Mouse (Mus musculus) kidney, adult 11 months (tissue): Measurements from ENCODE around the gene Mapk1.
A peak's percentile ranks its signal among the peaks of the same experiment; 100 is the strongest.
"Not testable (repeated sequence)": the region's sequence is repeated elsewhere in the genome, so short reads cannot be mapped to it uniquely, and the experiment has no call there.

Source experiments
- DNase-seq: peaks from one replicate; pipeline ENCODE4 v3.0.0; 2022

Mapk1 gene

DNA sequence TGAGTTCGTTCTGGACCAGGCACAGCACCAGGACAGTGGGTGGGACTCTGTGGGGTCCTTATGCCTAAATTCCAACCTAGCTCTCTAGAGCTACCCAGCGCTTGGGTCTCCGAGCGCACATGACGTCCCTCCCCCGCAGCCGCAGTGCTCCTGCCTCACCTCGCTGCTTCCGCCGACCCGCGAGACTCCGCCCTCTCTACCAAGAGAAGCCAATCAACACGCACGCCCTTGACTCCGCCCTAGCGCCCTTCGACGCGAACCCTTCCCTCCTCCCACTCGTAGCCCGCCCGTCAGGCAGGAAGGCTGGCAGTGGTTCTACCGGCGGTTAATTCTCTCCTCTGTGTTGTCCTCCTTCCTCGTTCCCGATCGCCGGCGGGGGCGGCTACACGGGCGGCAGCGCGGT lies at the start of gene Mapk1:
Gene Mapk1 (plus strand): TSS at position 252 of the 403 bp plus-strand sequence.
- DNase-seq: peak; percentile 94

GRCm38 (mm10) chr16:16939543-16939942 lies 43.6 kb upstream of the Mapk1 start:
- DNase-seq: no peak

GRCm38 (mm10) chr16:16941078-16941477 lies 42.1 kb upstream of the Mapk1 start:
- DNase-seq: no peak

GRCm38 (mm10) chr16:16958575-16958974 lies 24.6 kb upstream of the Mapk1 start:
- DNase-seq: no peak

DNA sequence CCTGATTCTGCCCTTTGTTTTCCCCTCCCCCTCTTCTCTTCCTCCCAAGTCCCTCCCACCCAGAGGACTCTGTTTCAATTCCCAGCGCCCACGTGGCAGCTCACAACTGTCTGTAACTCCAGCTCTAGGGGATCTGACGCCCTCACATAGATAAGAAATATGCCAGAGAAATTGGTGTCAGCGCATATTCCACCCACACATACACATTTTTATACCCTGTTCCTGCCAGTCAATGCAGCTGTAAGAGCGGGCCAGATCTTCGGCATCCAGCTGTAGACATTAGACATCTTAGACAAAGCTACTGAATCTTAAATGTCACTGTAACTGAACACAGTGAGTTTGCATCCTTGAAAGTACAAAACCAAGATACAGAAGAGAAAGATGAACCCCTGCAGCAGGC lies 23.3 kb upstream of the Mapk1 start:
- DNase-seq: no peak

DNA sequence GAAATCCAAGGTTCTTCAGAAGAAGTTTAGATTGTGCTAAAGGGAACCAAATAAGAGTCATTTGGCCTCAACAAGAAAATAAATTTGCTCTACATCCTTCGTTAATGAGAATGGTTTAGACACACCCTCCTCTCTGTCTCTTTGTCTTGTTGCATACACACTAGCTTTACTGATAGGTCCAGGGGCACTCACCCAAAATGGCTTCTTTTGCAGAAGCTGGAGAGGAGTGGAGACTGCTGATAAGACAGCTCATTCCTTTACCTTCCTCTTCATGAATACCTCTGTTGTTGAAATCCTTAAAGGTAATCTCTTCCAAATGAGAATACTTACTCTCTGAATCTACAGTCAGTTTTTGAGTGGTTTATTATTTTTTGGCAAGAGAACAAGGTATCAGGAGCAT lies 18.0 kb upstream of the Mapk1 start:
- no peak for DNase-seq

DNA sequence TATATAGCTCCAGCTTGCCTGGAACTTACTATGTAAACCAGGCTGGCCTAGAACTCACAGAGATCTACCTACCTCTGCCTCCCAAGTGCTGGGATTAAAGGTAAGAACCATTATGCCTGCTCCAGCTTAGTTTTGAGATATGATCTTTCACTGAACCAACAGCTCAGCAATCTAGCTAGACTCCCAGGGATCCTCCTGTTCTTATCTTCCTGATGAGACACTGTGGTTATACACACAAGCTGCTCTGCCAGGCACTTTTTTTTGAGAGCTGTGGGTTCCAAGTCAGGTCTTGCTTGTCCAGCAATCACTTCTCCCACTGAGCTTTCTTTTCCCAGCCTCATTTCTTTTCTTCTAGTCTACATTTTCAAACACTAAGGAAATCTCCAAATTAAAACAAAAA lies 16.9 kb upstream of the Mapk1 start:
- no peak for DNase-seq

DNA sequence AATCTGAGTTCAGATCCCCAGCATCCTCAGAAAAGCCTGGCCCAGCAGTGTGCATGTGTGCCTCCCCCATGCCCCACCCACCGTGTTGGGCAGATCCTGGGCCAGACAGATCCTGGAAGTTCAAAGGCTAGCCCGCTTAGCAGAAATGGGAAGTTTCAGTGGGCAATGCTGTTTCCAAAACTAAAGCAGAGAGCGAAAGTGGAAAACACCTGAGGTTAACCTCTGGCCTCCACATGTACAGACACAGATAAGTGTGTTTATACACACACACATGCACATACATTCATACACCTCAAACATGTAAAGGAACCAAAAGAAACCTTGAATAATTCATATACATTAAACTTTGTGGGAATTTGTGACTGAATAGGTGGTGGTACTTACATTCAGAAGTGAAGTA lies 5.1 kb upstream of the Mapk1 start:
- DNase-seq: no peak

DNA sequence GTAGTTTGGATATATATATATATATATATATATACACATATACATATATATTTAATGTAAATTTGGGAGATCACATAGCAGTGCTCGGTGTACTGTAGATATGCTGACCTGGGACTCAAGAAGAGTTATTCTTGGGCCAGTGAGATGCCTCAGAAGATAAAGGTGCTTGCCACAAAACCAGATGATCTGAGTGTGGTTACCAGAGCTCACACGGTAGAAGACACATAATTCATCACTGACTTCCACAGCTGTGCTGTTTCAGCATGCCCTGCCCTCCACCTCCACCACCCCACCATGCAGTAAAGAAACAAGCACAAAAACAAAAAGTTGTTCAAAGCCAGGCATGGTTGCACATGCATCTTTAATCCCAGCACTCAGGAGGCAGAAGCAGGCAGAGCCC lies 4.4 kb upstream of the Mapk1 start:
- DNase-seq: no peak

DNA sequence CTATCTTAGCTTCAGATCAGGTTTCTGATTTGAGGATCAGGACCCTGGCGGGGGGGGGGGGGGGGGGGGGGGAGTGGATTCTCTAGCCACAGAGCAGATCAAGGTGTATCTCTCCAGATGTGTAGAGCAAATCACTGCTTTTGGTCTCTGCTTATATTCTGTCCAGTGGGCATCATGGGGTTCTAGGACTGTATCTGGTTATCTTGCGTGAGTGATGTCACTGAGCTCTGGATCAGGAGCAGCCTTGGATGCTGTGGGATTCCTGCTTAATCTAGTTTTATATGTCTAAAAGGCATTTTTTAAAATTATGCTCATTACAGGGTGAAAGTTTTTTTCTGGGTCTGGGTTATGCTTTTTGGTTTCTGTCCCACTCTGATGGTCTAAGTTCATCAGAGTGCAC lies 546 bp upstream of the Mapk1 start:
- DNase-seq: no peak

DNA sequence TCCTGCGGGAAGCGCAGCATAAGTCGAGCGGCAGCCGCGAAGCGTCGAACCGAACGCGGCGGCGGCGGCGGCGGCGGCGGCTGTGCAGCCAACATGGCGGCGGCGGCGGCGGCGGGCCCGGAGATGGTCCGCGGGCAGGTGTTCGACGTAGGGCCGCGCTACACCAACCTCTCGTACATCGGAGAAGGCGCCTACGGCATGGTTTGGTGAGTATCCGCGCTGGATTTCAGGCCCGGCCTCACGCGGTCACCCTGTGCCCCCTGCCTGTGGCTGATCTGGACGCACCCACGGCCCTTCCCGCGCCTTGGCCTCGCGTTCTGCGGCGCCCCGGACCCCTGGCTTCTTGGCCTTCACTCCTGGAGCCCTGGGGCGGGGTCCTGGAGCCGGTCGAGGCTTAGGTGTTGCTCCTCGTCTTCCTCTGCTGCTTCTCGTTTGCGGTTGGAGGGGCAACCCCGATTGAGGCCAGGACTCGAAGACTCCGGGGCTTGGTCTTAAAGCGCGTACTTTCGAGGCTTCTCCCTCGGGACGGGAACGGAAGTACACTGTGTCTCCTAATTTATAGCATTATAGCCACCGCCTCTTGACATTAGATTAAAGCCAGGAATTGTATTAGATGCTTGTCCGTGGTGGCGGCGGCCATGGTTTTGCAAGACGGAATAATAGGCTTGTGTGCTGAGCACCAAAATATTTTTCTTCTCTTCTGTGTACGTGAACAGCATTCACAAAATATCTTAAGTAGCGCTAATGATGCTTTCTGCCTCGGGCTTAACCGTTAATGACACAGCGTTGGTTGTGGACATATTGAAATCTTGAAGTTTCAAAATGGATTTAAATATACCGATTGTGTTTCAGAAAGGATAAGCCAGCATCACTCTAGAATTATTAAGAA lies 596 bp downstream of the Mapk1 start:
- peak; percentile 52 for DNase-seq

GRCm38 (mm10) chr16:16984423-16984941 lies 1.3 kb downstream of the Mapk1 start:
- DNase-seq: no peak

GRCm38 (mm10) chr16:16987248-16987647 lies 4.1 kb downstream of the Mapk1 start:
- DNase-seq: no peak

DNA sequence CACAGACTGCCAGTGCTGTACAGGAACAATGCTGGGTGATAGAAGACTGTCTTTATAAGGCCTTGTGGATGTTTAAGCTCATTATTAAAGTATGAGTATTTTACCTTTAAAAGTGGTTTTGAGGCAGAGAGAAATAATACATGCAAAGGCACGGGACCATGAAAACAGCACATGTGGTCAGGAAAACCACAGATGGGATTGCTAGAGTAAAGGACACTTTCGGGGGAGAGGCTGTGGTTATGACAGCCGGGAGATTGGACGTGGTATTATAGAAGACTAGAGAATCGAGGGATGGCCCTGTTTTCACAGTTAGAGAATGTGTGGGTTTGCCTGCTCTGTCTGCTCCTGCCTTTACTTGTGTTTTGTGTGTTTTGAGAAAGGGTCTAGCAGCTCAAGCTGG lies 5.7 kb downstream of the Mapk1 start:
- DNase-seq: no peak

GRCm38 (mm10) chr16:16990021-16990420 lies 6.8 kb downstream of the Mapk1 start:
- peak; percentile 12 for DNase-seq

DNA sequence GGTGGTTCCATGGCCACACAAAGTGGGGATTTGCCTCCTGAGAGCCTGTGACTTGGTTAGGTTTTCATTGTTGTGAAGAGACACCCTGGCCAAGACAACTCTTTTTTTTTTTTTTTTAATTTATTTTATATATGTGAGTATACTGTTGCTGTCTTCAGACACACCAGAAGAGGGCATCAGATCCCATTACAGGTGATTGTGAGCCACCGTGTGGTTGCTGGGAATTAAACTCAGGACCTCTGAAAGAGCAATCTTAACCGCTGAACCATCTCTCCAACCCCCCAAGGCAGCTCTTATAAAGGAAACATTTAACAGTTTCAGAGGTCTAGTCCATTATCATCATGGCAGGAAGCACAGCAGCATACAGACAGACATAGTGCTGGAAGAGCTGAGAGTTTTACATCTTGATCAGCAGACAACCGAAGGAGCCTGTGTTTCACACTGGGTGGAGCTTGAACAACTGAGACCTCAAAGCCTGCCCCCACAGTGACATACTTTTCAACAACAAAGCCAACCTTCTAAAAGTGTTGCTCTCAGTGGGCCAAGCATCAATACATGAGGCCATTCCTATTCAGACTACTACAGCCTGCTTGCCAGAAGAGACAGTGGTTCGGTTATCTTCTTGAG lies 11.4 kb downstream of the Mapk1 start:
- no peak for DNase-seq

DNA sequence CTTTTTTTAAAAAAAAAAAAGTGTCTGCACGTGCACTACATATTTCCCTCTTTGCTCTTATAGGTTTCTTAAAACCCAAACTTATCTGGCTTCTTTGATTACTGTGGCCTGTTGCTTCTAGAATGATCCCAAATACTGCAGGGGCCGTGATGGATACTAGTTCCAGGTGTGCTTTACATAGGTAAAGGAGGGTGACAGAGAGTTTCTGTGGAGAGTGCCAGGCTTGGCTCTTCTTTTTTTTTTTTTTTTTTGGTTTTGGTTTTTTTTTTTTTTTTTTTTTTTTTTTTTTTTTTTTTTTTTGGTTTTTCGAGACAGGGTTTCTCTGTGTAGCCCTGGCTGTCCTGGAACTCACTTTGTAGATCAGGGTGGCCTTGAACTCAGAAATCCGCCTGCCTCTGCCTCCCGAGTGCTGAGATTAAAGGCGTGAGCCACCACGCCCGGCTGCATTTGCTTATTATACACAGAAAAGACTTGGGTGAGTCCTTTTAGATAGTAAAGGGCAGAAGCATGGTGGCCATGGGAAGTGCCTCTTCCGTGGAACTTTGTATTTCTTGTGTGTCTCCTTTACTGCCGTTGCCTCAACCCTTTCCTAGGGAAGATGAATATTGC lies 13.0 kb downstream of the Mapk1 start:
- DNase-seq: not testable (repeated sequence)

- no peak for DNase-seq
These were observed 17.9 kb downstream of the Mapk1 start for GRCm38 (mm10) chr16:17001109-17001508.

- DNase-seq: no peak
These were observed 23.9 kb downstream of the Mapk1 start for GRCm38 (mm10) chr16:17007070-17007469.

DNA sequence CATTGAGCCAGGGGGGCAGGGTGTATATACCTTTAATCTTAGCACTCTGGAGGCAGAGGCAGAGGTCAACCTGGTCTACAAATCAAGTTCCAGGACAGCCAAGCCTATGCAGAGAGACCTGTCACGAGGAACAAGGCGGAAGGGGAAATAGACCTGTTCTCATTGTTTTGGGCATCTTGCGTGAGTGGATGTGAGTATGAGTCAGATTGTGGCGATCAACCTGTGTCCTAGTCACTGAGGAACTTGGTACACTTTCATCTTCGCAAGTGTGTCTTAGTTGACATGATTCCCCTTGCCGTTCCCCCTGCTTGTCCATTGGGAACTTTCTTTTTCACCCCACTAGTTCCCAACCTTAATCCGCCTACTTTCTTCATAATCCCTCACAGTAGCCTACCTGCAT lies 26.9 kb downstream of the Mapk1 start:
- no peak for DNase-seq

GRCm38 (mm10) chr16:17012583-17012982 lies 29.4 kb downstream of the Mapk1 start:
- DNase-seq: no peak

DNA sequence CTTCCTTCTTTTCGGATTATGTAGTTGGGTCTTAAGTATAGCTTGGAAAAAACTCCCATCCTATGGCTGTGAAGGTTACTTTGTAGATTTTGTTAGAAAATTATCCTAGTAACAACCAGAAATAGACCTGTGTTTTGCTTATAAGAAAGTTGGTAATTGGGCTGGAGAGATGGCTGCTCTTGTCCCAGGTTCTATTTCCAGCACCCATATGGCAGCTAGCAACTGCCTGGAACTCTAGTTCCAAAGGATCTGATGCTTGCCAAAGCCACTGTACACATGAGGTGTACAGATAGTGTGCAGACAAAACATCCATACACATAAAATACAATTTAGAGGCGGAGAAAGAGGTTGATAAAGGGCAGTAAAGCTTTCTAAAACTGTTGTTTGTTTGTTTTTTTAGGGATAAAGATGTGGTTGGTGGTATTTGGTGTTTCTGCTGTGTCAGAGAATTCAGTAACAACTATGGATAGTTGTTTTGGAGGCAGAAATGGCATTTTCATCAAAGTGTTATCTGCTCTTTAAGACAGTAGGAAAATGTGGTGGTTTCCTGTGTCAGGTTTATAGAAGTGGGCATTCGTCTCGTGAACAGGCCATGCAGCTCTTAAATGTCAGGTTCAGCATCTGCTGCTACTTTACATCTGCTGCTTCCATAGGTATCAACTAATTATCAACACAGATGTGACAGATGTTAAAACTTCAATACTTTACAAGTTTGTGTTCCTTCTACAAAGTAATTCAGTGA lies 32.1 kb downstream of the Mapk1 start:
- no peak for DNase-seq

GRCm38 (mm10) chr16:17015853-17016230 lies 32.7 kb downstream of the Mapk1 start:
- no peak for DNase-seq
